Mouse (Mus musculus) common myeloid progenitor, adult 5-6 weeks (primary cell): ENCODE results near the gene Gm20219. TPM values are rescaled to one million over a fixed set of nuclear protein-coding genes. Genes with fewer than 3 reads are reported as not detected.

ENCODE experiments used
- ATAC-seq: replicated peaks from 2 replicates; pipeline ENCODE4 v1.8.0; 2016; ENCODE audit warnings: low read depth, mild to moderate bottlenecking, moderate TSS enrichment, inconsistent platforms; ENCODE audit not compliant: poor library complexity, severe bottlenecking
- total RNA-seq: library from RNA; stranded (forward); fragments of 200-1000, 187-1606 nt; gene quantifications from 2 replicates; pipeline ENCODE4 v1.2.3, GENCODE M21; 2017

Gene Gm20219
- total RNA-seq, 1 experiment from 2014 or later, result not detected

DNA sequence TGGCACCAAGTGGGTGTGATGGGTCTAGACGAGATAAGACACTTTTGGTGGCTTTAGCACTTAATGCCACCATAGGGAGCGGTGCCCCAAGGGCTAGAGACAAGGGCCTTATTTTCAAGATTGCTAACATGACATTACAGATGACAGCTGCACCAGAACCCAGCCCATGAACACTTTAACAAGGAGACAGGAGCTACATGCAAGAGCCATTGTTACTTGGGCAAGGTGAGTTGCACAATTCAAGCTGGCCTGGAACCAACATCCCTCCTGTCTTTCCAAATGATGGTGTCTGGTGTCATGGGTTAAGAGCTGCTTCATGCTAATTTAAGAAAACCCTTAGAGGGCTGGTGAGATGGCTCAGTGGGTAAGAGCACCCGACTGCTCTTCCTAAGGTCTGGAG lies 5.2 kb upstream of the Gm20219 start:
- ATAC-seq, result no peak

DNA sequence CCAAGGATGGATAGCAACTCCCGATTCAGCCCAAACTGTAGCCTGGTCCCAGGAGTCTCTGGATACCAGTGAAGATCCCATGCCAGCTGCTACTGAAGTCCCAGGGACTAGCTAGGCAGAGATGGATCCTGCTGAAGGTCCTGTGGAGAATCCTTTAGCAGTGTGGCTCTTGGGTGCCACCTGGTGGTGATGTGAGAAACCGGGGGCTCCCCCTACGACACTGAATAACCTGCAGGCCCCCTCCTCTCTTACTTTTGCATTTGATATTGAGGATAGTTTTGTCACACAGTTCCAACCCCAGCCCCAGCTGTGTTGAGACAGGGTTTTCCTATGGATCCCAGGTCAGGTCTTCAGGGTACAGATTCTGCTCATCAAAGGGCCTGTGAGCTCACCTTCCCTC lies 4.3 kb upstream of the Gm20219 start:
- ATAC-seq, result peak; percentile 60

DNA sequence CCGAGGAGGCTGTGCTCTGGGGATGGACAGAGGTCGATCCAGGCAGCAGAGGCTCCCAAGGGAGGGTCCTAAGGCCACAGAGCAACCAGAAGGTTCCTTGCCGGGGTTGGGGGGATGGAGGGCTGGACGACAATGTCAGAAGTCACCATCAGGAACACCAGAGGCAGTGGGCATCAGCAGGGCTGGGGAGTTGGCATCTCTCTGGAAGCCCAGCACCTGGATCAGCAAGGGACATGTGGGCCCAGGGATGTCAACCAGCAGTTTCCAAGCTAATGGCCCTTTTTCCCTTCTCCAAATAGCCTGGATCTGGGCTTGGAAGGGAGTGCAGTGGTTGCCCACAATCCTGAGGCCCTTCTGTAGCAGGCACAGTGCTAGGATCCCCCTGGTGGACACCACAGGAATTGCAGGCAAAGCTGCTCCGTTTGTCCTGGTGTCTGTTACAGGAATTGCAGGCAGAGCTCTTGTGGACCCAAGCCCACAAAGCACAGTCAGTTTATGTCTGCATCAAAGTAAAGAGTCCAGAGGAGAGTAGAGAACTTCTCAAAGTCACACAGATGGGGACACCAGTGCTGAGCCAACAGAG lies 1.3 kb downstream of the Gm20219 start:
- peak; percentile 79 for ATAC-seq

DNA sequence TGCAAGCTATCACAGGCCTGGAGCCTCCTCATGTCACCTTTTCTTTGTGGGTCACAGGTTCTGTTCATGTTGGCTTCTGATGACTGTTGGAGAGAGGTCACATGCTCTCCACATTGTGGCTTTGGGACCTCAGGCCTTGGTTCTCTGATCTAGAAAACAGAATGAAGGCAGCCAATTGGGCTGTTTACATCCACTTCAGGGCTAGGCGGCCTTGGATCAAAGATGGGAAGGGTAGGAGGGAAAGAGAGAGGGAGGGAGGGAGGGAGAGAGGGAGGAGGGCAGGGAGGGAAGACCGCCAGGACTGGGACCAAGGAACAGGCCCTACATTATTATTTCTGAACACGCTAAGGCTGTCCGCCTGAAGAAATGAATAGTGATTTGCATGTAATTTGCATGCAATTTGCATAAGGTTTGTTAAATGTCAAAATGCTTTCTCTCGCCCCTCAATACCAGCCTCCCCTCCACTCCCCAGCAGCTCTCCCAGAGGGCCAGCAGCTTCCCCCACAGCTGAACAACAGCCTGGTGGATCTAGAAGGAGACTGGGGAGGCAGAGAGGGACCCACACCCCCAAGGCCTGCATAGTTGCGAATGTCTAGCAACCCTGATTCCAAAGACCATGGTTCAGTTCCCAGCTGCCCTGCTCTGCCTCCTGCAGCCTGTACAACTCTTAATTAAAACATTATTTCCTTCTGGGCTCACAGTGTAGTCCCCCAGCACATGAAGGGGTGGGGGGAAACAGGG lies 2.2 kb downstream of the Gm20219 start:
- ATAC-seq, result no peak

DNA sequence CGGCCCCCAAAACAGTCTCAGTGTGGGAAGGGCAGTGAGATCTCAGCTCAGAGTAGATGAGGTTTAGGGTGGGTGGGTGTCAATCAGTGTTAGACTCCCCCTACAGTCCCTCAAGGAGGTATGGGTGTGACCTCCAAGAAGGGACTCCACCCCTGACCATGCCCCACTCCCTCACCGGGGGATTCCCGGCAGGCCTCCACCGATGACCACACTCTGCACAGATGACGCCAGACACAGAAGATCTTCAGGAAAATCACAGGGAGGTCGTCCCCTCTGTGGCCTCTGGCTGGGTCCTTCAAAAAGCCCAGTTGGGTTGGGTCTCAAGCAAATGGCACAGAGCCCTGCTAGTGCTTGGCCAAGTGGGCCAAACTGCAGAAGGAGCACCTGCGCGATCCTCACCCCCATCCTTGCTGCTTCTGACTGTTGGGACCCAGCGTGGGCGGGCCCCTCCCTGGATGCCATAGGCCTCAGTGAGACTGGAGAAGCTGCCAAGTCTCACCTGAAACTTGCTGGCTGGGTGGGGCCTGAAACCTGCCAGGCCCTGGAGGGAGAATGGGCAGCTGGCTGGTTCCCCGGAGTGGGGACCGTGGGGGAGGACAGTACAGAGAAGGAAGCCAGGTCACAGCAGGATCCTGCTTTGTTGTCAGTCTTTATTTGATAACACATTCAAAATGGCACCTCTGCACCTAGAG lies 3.3 kb downstream of the Gm20219 start:
- no peak for ATAC-seq

DNA sequence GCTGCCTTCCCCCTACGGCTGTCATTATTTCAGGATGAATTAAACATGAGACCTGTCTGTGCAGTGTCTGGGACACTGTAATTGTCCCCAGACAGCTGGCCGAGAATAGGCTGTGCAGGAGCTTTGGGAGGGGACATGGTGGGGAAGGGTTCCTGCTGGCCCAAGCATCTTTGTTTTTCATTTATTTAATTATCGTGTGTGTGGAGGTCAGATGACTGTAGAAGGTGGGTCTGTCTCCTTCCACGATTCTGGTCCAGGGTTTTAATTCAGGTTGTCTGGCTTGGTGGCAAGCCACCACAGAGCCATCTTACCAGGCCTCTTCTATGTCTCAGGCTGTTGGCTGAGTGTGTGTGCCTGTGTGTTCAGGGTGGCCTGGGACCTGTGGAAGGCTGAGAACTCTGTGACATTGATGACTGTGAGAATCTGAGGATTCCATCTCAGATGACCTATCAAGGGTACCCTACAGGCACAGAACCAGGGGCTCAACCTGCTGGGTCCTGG lies 5.5 kb downstream of the Gm20219 start:
- ATAC-seq, result no peak

DNA sequence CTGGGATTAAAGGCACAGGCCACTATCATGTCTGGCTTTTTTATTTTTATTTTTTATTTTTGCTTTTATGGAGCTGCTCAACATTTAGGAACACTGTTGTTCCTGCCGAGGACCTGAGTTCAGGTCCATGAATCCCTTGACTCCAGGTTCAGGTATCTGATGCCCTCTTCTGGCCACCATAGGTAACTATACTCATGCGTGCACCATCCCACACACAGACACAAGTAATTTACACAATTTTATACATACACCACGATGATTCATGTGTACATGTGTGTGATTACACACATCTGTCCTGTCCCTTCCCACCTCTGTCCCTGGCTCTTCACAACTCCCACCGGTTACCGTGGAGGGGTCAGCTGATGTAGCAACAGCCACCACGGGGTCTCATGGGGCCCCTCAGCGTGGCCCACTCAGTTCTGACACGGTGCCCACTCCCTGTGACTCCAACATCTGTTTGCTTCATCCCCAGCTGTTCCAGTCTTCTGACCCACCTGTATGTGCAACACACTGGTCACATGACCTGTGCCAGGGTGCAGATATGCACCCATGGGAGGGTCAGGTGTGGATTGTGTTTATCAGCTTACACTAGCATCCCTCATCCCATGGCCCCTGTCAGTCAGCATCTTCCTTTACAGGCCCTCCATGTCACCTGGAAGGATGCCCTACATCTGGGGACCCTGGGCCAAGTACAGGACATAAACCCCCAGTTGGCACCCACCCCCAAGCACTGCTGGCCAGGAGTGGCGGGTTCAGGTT lies 6.2 kb downstream of the Gm20219 start:
- ATAC-seq, result no peak

DNA sequence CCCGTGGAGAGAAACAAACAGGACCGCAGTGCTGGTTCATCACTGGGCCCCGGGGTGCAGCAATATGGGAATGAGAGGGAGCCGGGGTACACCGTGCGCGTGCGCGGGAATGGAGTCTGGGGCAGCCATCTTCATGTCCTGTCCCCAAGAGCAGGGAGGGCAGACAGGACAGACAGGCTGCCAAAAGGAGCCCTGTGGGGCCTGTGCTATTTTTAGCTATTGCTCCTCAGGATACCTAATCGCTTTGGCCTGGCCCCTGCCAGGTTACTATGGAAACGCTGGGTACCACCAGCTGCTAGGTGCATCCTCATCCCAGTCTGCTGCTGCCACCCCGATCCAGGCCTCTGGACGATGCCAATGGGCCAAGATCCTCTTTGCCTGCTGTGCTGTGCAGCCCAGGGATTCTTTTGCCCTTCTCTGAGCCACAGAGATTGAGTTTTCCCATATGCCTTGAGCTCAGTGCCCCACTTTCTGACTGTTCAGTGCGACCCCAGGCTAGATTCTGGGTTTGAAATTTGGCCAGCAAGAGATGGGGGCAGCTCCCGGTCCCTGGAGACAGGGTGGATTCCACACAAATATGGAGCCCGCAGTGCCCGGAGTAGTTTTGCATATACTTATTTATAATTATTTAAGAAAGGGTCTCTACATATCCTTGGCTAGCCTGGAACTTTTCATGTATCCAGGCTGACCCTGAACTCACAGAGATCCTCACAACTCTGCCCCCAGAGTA lies 6.9 kb downstream of the Gm20219 start:
- ATAC-seq, result no peak

DNA sequence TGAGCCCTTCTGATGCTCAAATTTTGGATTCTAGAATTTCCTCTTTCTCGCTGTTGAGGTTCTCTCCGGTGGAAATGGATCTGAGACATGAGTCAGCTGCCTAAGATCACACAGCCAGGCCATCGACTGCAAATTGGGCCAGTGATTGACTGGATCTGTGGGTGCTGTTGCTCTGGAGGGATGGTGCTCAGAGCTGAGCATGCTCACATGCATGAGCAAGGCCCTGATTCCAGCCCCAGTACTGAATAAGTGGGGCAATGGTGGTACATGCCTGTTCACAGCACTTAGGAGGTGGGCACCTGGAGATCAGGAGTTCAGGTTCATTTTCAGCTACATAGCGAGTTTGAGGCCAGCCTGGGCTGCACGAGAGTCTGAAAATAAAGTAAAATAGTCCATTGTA lies 7.6 kb downstream of the Gm20219 start:
- no peak for ATAC-seq

DNA sequence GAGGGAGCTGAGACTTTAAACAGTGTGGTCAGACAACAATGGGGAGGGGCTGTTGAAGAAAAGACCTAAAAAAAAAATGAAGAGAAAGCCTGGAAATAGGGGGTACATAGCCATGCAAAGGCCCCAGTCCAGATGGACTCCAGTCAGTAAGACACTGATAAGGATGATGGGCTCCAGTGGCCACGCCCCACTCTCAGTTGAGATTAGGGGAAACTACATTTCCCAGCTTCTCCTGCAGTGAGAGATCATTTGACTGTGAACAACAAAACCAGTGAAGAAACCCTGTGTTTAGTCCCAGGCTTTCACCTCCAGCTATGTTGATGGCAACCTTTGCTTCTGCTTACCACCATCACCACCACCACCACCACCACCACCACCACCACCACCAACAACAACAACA lies 8.2 kb downstream of the Gm20219 start:
- 0 out of 2 replicates have a peak, but pooled peaks have one; percentile 43 for ATAC-seq

DNA sequence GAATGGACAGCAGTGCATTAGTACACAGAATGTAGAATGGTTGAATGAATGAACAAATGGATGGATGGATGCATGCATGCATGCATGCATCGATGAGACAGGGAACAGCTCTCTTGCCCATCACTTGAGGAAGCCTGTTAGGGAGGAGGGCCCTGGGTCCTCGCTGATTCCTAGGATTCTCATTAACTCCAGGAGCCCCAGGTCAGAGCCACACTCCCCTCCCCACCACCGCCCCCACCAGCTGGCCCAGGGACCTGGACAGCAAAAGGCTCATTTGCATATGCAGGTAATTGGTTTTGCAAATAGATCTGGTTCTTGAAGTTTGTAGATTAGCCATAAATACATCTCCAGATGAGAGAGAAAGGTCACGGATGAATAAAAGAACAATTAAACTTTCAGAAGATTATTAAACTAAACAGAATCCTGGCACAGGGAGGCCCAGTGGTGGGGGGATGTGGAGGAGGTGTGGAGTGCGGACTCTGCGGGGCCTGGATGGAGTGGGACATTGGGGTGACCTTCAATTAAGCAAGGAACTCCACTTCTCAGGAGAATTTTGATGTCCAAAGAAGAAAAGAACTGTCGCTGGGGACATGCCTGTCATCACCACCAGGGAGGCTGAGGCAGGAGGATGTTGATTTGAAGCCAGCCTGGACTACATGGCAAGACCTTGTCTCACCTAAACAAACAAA lies 9.3 kb downstream of the Gm20219 start:
- no peak for ATAC-seq

DNA sequence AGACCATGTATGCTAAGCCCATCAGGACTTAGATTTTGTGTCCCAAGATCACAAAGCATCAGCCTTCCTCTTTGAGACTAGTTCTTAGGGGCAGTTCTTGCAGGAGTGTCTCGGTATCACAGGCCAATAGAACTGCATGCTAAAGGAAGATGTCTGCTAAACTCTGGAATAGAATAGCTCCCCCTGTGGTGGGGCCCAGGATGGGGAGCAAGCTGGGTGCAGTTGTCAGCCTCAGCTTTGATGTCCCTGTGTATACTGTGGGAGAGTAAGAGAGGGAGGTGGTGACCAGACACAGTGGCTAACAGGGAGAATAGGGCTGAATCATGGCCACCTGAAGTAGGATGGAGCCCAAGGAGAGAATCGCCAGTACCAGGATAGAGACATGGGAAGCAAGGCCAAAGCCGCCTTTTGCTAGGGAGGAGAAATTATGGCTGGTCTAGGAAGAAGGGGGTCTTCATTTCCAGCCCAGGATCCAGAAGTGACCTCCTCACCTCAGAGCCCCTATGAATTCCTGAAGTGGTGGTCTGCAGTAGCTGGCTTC lies 10.4 kb downstream of the Gm20219 start:
- ATAC-seq, result 0 out of 2 replicates have a peak, but pooled peaks have one; percentile 15

DNA sequence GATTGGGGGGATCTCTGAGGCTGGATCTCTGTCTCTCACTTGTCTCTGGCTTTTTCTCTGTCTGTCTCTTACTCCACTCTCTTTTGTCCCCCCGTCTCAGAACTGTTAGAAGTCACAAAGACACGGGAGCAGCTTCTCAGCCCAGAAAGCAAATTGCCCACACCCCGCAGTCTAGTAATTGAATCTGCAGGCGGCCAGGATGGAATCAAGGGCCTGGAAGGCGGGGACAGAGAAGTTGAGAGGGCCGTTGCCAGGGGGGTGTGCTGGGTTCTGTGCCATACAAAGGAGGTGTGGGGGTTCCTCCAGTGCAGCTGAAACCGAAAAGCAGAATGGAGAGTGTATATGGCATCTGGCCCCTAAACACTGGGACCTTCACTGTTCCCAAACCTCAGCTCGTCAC lies 11.5 kb downstream of the Gm20219 start:
- ATAC-seq, result no peak

DNA sequence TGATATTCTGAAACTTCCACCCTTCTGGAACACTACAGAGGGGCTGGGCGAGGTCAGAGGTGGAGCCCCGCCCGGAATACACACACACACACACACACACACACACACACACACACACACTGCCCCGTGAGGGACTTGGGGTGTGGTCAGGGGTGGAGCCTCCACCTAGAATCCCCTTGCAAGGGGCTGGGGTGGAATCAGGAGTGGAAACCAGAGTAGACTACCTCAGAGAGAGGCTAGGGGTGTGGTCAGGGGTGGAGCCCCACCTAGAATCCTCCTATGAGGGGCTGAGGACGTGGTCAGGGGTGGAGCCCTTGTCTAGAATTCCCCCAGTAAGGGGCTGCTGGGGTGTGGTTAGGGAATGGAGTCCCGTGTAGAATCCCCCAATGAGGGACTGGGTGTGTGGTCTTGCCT lies 13.6 kb downstream of the Gm20219 start:
- peak; percentile 45; the same call in 1 of the 2 replicates for ATAC-seq

DNA sequence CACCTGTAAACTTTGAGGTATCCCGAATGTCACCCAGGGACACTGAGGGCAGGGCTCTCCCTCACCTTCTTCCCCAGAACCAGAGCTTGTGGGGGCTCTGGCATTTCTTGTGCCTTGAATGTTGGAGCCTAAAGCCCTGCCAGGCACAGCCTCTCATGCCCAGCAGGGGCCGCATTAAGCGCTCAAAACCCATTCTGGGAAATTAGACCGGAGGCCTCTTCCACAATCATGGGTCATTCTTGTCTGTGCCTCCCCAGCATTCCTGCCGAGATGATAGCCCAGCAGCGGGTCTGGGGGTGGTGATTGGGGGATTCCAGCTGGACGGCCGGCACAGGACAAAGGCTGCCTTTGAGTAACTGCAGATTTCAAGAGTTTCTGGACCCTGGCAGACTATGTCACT lies 16.3 kb downstream of the Gm20219 start:
- no peak for ATAC-seq

DNA sequence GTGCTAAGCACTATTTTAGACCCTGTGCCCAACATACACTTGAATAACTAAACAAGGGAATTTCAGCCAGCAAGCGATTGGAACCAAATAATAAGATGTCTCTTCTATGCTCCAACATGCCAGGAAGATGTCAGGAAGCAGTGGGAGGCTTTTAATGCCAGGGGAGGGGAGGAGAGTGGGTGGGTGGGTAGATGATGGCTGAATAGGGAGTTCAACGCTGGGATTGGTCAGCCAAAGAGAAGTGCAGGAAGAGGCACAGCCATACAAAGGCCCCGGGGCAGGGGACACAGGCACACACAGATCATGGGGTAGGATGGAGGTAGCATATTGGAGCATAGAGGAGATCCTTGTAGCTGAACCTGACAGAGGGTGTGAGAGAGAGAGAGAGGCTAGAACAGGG lies 17.3 kb downstream of the Gm20219 start:
- ATAC-seq, result no peak

DNA sequence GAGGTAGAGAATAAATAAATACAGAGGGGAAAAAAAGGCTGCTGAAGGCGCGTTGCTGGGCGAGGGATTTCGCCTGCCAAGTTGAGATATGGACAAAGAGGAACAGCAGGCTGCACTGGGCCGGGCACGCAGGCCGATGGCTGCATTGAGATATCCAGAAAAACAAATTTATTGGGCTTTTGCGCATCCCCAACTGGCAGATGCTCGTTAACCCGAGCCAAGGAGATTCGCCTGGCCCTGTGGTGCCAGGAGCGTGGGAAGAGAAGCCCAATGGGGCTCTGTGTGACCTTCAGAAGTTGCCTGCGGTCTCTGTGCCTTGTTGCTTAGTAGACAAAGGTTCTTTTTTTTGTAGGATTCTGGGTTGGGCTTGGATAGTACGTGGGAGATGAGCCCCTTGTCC lies 18.0 kb downstream of the Gm20219 start:
- no peak for ATAC-seq

DNA sequence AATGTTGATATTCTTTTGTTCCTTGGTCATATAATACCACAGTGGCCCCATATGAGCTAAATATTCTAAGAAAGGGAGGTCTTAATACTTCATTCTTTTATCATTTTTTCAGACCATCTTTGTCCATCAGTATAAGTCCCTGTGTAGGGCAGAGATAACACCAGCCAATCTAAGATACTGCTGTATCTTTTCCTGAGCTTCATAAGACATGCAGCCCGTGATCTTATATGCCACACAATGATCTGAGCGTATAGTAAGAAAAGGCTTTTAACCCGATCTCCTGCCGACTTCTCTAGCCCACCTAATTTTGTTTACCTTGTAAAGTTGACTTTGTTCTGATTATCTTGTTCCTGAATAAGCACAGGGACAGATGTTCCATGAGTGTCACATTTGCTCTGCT lies 29.2 kb downstream of the Gm20219 start:
- no peak for ATAC-seq

DNA sequence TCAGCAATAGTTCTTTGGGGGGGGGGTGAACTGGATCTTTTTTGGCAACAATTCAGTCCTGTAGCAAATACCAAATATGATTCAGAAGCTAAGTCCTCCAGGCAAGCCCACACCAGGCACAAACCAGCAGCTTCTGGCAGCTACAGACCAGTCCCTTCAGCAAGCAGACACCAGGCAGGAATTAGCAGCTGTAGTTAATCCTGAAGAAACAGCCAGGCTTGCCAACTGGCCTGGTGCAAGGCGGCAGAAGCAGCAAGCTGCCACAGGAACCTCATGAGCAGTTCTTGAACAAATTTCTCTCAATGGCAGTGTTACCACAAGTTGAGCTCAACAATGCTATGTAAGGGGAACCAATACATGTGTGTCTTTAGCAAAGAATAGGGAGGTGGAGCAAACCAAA lies 31.4 kb downstream of the Gm20219 start:
- no peak for ATAC-seq
